Mouse (Mus musculus) kidney, postnatal 10 days (tissue): ENCODE data around the gene Syne3.

Experiments used
- DNase-seq: peaks from one replicate; pipeline ENCODE4 v3.0.0; 2021; ENCODE audit warnings: mixed read lengths

The Syne3 gene

DNA sequence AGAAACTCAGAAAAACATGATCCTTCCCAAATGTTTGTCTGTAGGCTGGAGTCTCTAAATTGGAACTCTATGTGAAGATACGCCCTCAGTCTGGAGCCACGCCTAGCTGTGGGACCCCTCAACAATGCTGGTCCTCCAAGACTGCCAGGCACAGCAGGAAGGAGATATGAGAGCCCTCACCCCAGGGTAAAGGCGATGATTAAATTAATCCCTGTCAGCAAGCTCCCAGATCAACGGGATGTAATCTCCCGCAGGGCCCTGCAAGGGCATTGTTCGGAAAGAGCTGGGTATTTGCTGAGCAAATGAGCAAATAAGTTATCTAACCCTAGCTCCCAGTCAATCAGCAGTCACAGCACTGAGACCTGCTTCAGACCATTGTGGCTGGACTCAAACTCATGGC is 11.1 kb downstream of the Syne3 start:
- no peak for DNase-seq

DNA sequence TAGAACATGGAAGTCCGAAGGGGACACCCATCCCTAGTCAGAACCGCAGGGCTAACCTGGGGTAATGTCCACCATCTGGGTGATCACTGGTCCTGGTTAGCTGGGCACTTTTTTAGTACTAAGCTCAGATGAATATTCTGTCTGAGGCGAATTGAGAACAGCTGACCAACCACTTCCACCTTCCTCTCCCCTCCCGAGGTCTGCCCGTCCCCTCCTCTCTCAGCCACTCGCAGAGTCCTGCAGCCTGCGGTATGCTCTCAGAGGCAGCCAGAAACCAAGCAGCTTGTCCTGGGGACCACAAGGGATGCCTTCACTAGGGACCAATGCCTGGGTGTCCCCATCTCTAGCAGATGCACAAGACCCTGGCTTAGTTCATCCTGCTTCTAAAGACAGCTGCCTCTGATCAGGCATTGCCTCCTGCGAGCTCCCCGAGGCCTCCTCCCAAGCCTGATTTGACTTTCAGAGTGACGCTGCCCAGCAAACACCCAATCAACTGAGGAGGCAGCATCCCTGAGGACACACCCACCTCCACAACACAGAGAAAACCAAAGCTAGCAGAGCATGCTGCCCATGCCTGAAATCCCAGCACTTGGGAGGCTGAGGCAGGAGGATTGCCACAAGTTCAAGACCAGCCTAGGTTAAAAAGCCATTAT is 11.8 kb downstream of the Syne3 start:
- no peak for DNase-seq

DNA sequence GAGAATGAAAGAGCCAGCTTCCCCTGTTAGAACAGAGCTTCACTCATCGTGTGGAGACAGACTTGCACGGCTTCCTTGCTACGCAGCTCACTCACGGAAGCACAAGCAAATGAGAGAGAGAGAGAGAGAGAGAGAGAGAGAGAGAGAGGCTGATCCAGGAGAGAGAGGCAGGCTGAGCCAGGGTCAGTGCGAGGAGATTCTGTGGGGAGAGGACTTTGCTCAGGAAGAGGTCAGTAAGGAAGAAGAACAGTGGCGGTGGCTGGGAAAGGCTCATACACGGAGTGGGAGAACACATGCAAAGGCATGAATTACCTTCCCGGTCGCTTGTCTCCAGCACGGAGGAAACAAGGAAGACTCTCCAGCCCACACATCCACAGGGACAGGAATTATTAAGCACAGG is 12.4 kb downstream of the Syne3 start:
- no peak for DNase-seq

DNA sequence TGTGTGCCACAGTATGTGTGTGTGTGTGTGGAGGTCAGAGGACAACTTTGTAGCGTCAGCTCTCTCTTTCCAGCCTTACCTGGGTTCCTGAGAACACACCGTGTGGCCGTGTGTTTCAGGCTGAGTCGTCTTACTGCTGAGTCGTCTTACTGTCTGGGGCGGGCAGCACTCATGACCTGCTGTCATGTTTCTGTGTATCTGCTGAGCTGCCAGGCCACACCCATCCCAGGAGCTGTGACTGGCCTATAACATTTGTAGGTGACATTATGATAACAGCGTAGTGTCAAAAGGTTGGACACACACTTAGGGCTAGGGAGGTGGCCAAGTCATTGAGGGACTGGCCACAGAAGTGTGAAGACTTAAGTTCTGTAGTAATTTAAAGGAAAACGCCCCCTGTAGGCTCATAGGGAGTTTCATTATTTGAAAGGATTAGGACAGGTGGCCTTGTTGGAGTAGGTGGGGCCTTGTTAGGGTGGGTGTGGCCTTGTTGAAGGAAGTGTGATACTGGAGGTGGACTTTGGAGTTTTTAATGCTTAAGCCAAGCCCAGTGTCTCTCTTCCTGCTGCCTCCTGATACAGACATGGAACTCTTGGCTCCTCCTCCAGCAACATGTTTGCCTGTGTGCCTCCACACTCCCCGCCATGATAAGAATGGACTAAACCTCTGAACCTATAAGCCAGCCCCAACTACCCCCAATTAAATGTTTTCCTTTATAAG is 13.4 kb downstream of the Syne3 start:
- no peak for DNase-seq

DNA sequence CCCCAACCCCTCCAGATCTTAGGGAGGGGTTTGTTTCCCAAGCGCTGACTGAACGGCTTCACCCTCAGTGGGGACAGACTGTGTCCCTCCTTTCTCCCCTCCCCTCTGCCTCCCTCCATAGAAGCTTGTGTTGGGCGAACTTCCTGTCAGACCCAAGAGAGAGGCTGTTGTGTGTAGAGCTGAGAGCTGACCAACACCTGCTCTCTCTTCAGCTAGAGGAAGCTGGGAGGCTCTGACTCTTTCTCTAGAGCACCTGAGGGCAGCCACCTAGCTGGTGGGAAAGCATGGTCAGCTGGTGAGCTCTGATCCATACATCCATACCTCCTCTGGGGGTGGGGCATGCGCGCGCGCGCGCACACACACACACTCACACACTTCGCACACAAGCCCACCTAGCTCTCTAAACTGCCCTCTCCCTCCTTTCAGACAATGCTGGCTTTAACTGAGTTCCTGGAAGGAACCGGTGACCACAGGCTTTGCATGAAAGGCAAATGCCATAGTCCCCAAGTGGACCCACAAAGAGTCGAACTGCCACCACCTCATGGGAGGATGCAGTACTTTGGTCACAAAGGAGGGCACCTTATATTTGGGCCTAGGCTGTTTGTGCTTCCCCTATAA is 14.2 kb downstream of the Syne3 start:
- no peak for DNase-seq

DNA sequence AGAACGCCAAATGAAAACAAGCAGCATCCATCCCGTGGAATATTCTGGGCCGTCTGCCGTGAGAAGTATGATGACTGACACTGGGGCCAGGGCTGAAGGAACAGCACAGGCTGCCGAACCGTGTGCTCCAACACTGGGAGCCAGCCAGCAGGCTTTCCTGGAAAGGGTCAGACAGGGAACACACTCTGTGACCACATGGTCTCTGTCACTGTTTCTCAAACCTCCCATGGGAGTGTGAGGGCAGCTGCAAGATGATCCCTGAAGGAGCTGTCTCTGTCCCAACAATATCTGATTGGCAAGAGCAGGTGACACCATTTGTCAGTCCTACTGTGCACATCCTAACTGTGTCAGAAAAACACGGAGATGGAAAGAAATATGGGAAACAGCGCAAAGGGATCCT is 16.8 kb downstream of the Syne3 start:
- peak; percentile 44 for DNase-seq

DNA sequence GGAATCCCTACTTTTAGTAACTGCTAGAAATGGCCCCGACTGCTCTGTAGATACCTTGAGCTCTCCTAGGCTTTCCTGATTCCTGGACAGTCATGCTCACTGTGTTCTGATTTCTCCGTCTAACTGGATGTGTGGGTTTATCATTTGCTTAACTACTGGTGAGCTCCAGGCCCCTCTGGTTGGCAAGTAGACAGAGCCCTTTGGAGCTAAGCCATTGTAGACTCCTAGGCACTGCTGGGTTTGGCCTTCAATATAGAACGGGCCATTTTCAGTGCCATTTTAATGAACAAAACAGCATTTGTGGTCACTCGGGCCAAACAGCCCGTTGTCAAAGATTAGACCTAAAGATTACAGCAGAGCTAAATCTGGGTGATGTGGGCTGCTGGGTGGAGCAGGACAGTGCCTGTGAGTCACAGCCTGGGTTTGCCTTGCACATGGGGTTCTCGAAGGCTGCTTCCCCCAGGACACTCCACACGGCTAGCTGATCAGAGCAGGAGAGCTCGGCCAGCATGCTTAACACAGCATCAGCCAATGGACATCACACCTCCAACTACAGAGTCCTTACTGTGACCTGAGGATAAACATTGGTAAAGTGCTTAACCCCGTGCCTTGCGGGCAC is 17.4 kb downstream of the Syne3 start:
- no peak for DNase-seq

DNA sequence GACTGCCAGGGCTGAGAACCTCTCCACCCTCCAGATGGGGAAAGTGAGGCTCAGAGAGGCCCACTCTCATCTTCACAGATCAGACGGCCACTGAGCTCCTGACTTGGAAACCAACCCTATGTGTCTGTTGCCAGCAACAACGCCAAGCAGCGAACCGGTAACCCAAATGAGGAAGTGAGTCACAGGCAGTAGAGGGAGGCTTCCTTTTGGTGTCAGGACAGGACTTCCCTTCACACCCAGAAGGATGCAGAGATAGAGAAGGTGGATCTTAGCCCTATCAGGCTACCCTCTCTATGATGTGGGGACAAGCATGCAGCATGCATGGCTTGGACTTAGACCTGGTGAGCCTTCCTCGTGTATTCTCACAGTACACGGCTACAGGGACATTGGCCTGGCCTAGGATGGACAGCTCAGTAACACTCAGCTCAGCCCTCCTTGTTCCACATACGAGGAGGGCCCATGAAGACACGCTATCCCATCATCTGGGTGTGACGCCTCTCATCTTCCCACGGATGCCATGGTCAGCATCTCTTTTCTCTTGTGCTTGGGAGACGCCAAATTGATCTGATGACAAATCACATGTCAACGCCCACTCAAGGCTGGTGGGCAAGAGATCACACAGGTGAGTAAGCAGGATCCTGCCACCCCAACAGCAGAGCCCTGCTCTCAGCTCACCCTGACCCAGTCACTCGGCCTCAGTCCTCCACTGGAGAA is 18.7 kb downstream of the Syne3 start:
- DNase-seq, result no peak

DNA sequence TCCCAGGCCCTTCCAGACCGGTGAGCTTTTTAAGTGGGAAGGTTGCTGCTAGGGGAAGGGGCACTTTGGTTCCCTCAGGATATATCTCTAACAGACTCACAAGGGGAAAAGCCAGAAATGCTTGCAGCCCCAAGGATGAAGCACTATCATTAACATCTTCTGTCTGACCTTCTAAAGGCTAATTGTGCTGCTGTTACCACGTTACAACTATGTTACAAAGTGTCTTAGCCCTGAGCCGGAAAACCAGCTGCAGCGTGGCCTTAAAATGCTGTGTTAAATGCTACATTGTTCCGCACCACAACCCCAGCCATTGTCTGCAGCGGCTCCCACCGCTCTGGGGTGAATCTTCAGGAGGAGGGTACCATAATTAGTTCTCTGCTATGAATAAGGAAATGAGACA is 21.7 kb downstream of the Syne3 start:
- DNase-seq, result no peak

DNA sequence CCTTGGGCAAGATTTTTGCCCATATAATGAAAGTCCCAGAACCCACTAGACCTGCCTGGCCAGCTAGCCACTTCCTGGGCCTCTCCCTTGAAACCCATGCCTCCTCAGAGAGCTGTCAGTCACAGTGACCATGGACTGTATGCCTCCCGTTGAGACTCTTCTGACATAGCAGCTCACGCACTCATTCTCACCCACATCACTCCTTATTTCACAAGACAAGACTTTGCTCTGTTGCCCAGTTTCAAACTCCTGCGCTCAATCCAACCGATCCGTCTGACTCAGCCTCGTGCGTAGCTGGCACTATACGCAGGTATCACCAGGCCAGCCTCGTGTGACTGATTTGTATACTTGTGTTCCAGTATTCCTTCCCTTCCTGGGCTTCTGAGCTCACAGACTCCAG is 22.8 kb downstream of the Syne3 start:
- no peak for DNase-seq

DNA sequence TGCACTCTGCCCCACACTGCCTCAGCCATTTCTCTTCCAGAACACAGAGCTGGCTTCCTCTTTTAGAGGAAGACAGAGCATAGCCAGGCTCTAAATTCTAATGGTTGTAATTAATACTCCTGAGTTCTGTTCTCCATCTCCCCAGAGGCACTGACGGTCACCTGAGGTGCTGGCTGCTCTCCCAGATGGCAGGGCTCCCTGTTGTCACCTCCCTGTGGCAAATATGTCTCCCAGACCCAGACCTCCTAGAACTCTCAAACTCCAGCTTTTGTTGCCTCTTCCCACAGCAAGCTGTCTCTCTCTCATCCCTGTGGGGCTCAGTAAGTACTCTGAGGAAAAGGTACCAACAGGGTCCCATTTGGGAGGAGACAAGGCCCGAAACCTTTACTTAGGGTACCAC is 23.6 kb downstream of the Syne3 start:
- no peak for DNase-seq

DNA sequence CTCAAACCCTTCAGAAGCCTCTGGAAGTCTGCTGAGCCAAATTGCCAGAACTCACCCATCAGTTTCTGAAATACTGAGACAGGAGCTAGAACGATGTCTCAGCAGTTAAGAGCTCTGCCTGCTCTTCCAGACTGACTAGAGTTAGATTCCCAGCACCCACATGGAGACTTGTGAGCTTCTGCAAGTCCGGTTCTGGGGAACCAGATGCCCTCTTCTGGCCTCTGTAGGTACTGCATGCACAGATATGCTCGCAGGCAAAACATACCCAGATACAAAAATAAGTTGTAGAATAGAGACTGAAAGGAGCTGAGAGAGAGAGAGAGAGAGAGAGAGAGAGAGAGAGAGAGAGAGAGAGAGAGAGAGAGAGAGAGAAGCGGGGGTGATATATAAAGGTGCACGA is 24.5 kb downstream of the Syne3 start:
- no peak for DNase-seq

DNA sequence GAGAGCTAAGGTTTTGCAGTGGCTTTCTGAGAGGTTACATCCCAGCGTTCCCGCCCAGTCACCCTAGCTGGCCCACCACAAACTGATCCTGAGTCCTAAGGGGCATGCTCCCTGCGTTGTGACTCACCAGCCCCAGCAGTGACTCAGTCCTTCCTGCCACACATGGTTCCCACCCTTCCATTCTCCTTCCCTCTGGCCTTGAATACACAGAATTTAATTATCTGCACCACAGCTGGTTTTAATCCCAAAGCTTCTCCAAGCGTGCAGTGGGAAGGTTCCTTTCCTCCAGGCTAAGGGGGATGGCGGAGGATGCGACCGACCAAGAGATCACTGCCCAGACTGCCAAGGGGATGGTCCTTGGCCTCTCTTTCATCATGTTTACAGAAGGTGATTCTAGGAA is 26.1 kb downstream of the Syne3 start:
- DNase-seq, result no peak

DNA sequence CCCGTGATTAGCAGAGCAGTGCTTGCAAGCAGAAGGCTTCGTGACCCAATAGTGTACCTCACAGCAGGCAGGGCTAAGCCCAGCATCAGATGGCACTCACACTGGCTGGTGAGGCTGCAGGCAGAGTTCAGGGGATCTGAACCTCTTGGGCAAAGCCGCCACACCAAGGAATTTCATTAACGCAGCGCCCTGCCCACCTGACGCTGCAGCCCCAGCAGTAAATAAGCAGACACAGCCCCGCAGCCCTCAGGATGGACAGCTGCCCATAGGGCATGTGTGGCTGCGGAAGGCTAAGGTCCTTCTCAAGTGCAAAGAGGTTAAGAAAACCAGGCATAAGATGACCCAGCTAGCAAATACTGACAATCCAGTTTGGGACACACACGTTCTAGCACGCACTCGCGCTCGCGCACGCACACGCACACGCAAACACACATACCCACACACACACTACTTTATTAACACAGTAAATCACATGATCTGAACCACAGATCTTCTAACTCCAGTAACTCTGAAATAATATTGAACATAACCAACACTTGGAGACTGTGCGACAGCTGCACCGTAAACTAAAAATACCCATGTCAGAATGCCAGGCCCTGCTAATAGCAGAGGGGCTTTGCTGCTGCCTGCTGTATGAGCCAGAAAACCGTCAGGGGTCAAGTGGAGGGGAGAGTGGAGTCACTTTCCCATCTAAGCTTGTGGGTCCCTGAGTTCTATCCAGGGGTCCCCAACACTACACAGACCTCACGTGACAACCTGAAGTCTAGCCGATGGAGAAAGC is 30.5 kb downstream of the Syne3 start:
- DNase-seq, result no peak

DNA sequence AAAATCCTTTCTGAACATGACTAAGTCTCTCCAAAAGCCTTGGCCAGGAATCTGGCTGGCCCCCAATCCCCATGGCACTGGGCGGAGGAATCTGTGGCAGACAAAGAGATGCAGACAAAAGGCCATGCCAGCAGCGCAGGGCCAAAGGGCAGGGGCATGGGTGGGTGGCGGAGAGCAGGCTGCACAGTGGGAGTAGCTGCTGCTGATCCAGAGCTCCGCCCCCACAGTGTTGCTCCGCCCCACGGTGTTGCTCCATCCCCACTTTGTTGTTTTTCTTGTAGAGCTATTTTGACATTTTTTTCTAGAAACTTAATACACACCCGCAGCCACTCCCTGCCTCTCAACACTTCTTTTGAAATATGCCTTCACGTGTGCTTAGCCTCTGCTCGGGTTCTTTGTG is 31.2 kb downstream of the Syne3 start:
- peak; percentile 70 for DNase-seq

DNA sequence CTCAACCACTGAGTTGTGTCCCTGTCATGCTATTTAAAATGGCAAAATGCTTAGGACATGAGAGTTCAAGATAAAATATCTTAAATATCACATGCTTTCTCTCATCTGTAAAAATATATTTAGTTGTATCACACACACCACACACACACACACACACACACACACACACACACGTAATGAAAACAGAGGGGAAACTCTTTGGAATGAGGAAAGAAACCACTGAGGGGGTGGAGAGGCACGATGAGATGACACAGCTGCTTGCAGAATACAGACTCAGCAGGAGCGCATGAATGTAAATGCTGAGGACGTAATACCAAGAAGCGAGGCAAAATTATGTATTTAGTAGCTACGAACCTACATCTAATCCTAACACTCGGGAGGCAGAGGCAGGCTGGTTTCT is 32.7 kb downstream of the Syne3 start:
- DNase-seq, result peak; percentile 55

DNA sequence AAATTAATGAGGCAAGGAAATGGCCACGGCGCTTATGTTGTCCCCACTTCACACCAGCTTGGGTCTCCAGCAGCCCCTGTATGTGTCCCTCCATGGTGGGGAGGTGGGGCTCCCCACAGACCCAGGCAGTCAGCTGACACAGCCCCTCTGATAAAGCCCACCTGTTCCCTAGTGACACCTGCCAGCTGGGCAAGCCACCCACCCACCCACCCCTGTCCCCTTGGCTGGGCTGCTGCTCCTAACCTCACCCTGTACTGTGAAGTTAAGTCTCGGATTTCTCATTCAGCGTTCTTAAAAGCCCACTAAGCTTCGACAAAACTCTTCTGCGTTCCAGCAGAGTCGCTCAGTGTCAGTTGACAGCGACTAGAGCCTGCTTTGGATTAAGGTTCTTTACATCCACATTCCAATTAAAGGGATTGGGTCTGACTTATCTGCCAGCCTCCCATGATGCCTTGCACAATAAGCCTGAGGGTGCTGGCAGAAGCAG is 33.2 kb downstream of the Syne3 start:
- no peak for DNase-seq

DNA sequence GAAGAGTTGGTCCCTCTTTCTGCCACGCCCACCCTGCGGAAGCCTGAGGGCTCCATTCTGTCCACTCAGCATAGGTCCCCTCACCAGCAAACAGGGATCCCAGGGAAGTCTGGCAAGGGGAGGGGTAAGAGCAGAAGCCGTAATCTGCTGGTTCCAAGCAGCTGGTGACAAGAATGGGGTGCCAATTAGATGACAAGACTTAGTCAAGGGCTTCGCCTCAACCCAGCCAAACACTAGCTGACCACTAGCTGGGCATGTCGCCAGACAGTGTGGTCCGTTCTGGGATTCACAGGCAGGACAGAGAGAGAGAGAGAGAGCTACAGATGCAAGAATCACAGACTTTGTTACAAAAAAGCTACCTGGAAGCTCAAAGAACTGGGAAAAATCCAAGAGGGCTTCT is 36.7 kb downstream of the Syne3 start:
- no peak for DNase-seq

DNA sequence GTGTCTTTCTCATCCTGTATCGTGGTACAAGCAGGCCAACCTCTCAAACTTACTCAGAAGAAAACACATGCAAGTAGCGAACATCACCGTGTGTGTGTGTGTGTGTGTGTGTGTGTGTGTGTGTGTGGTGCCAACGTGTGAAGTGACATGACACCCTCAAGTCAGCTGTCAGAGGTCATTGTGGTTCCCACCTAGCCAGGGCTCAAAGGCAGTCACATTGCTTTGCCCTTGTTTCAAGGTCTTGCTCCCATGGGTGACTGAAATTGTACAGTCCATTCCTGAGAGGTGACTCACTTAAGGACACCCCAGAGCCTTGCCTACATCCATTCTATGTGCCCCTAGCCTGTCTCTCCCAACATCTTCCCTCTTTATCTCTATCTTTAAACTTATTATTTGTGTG is 40.0 kb downstream of the Syne3 start:
- no peak for DNase-seq

DNA sequence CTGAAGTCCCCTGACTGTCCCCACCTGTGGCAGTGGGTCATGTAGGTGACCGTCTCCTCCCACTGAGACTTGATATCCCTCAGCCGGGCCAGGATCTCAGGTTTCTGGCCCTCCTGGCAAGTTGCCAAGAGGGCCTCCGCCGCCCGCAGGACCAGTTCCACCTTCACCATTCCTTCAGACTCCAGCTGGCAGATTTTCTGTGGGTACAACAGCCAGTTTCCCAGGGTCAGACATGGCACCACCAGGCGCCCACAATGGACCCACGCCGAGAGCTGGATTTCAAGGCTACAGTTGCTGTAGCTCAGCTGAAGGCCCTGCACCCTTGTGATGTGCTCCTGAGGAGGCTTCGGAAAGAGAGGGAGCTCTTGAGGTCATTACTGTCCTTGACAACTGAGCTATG is 40.4 kb downstream of the Syne3 start:
- DNase-seq, result no peak

DNA sequence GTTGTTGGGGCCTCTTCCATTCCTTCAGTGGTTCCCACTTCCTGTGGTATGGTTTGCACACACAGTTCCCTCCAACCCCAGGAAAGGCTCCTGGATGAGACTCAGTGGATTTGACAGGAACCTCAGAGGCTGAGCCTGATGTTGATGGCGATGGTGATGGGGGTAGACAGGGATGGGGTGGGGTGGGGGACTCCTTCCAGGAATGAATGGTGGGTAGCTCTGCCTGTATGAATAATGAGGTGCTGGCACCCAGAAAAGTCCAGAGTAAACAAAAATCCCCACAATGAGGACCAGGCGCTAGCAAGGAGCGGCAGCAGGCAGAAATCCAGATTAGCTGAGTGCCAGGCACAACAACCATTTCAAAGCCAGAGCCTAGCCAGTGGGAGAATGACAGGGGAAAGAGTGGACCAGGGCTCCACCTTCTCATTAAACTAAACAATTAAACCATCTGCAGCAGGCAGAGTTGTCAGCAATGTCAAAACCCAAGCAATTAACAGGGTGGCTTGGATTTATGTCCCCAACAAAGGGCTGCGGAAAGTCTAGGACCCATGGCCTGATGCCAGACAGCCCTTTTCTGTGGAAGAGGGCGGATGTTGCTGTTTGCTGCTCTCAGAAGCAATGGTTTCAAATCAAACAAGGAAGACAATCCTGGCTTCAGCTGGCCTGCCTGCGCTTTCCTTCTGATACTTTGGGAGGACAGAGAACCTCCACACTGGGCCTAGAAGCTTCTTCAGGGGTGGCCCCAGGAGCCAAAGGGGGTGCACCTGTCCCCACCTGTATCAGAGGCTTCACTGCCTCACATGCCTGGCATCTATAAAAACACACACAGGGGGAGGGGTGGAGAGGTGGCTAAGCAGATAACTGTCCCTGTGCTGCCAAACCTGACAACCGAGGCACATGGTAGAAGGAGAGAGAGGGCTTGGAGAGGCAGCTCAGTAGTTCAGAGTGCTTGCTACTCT is 44.4 kb downstream of the Syne3 start:
- DNase-seq, result peak; percentile 85
